Mouse (Mus musculus): ENCODE data around the gene D430042O09Rik. TPM values are rescaled to one million over a fixed set of nuclear protein-coding genes. Genes with fewer than 3 reads are reported as not detected.

Gene D430042O09Rik
- polyA plus RNA-seq, 1 experiment from 2014 or later, result 10.6 TPM

GRCm38 (mm10) chr7:125873971-125874495, 166.3 kb downstream of the D430042O09Rik start:
- H3K4me3 ChIP-seq (replicated peaks), result no peak overlapping the region
- no peaks in the 10 kb centered on the region for H3K27me3 ChIP-seq
- ATAC-seq (ENCODE audit: insufficient number of reproducible peaks, insufficient read depth, low FRiP score, low TSS enrichment, low read depth), result no peak
- H3K9me3 ChIP-seq, result no peaks in the 10 kb centered on the region
- WGBS, result 88% methylated on average over 6 of the region's 6 CpGs
- H3K4me2 ChIP-seq, result no peak overlapping the region
- H3K36me3 ChIP-seq, result no peaks in the 10 kb centered on the region
- no peak overlapping the region for H3K27ac ChIP-seq
- peaks cover 28% of the 10 kb centered on the region for H3K4me1 ChIP-seq (replicated peaks)
- no peak overlapping the region for H3K9ac ChIP-seq (replicated peaks)

- Histone ChIP-seq H3K27ac (no peak overlapping the region), H3K27me3 (no peaks in the 10 kb centered on the region), H3K9me3 (no peaks in the 10 kb centered on the region), H3K4me2 (no peak overlapping the region), H3K4me1 (replicated peaks) (peaks cover 12% of the 10 kb centered on the region), H3K36me3 (no peaks in the 10 kb centered on the region), H3K9ac (replicated peaks) (no peak overlapping the region), H3K4me3 (replicated peaks) (no peak overlapping the region)
- no peak for ATAC-seq (ENCODE audit: insufficient number of reproducible peaks, insufficient read depth, low FRiP score, low TSS enrichment, low read depth)
- 72% methylated on average over 4 of the region's 4 CpGs for WGBS
These were observed 170.4 kb downstream of the D430042O09Rik start for GRCm38 (mm10) chr7:125878040-125878439.

- H3K27me3 ChIP-seq, result 0 out of 2 replicates have a peak, but pooled peaks cover 5% of the 10 kb centered on the region
- H3K4me2 ChIP-seq, result no peak overlapping the region
- no peaks in the 10 kb centered on the region for H3K36me3 ChIP-seq
- H3K9ac ChIP-seq (replicated peaks), result no peak overlapping the region
- no peak overlapping the region for H3K27ac ChIP-seq
- H3K4me3 ChIP-seq (replicated peaks), result no peak overlapping the region
- 56% methylated on average over 2 of the region's 2 CpGs for WGBS
- peaks cover 34% of the 10 kb centered on the region for H3K4me1 ChIP-seq (replicated peaks)
- no peak for ATAC-seq (ENCODE audit: insufficient number of reproducible peaks, insufficient read depth, low FRiP score, low TSS enrichment, low read depth)
- no peaks in the 10 kb centered on the region for H3K9me3 ChIP-seq
These were observed 175.5 kb downstream of the D430042O09Rik start for GRCm38 (mm10) chr7:125883232-125883631.

- 0 out of 2 replicates have a peak, but pooled peaks have one; percentile 20 for ATAC-seq (ENCODE audit: insufficient number of reproducible peaks, insufficient read depth, low FRiP score, low TSS enrichment, low read depth)
- Histone ChIP-seq H3K4me2 (no peak overlapping the region), H3K4me3 (replicated peaks) (no peak overlapping the region), H3K27me3 (peaks cover 5% of the 10 kb centered on the region; the same call in 1 of the 2 replicates), H3K9ac (replicated peaks) (no peak overlapping the region), H3K27ac (no peak overlapping the region), H3K4me1 (replicated peaks) (peaks cover 36% of the 10 kb centered on the region), H3K9me3 (no peaks in the 10 kb centered on the region), H3K36me3 (no peaks in the 10 kb centered on the region)
- 35% methylated on average over 4 of the region's 4 CpGs for WGBS
These were observed 178.5 kb downstream of the D430042O09Rik start for GRCm38 (mm10) chr7:125886116-125886680.

GRCm38 (mm10) chr7:125887124-125887523, 179.4 kb downstream of the D430042O09Rik start:
- peaks cover 5% of the 10 kb centered on the region; the same call in 1 of the 2 replicates for H3K27me3 ChIP-seq
- 25% methylated on average over 4 of the region's 4 CpGs for WGBS
- no peaks in the 10 kb centered on the region for H3K9me3 ChIP-seq
- H3K27ac ChIP-seq, result no peak overlapping the region
- no peak overlapping the region for H3K4me2 ChIP-seq
- H3K9ac ChIP-seq (replicated peaks), result no peak overlapping the region
- peaks cover 36% of the 10 kb centered on the region for H3K4me1 ChIP-seq (replicated peaks)
- H3K36me3 ChIP-seq, result no peaks in the 10 kb centered on the region
- no peak overlapping the region for H3K4me3 ChIP-seq (replicated peaks)
- ATAC-seq (ENCODE audit: insufficient number of reproducible peaks, insufficient read depth, low FRiP score, low TSS enrichment, low read depth), result no peak

- 81% methylated on average over 5 of the region's 5 CpGs for WGBS
- Histone ChIP-seq H3K4me2 (no peak overlapping the region), H3K9ac (replicated peaks) (no peak overlapping the region), H3K27me3 (peaks cover 5% of the 10 kb centered on the region; the same call in 1 of the 2 replicates), H3K27ac (no peak overlapping the region), H3K36me3 (no peaks in the 10 kb centered on the region), H3K4me1 (replicated peaks) (peaks cover 39% of the 10 kb centered on the region), H3K9me3 (no peaks in the 10 kb centered on the region), H3K4me3 (replicated peaks) (no peak overlapping the region)
- ATAC-seq (ENCODE audit: insufficient number of reproducible peaks, insufficient read depth, low FRiP score, low TSS enrichment, low read depth), result no peak
These were observed 180.1 kb downstream of the D430042O09Rik start for GRCm38 (mm10) chr7:125887761-125888160.

GRCm38 (mm10) chr7:125888373-125888772, 180.7 kb downstream of the D430042O09Rik start:
- H3K9ac ChIP-seq (replicated peaks), result no peak overlapping the region
- H3K27me3 ChIP-seq, result peaks cover 5% of the 10 kb centered on the region; the same call in 1 of the 2 replicates
- ATAC-seq (ENCODE audit: insufficient number of reproducible peaks, insufficient read depth, low FRiP score, low TSS enrichment, low read depth), result no peak
- no peaks in the 10 kb centered on the region for H3K9me3 ChIP-seq
- H3K4me3 ChIP-seq (replicated peaks), result no peak overlapping the region
- H3K4me1 ChIP-seq (replicated peaks), result peaks cover 40% of the 10 kb centered on the region
- H3K27ac ChIP-seq, result no peak overlapping the region
- 52% methylated on average over 12 of the region's 12 CpGs for whole genome bisulfite sequencing
- no peaks in the 10 kb centered on the region for H3K36me3 ChIP-seq
- no peak overlapping the region for H3K4me2 ChIP-seq

- no peaks in the 10 kb centered on the region for H3K9me3 ChIP-seq
- peaks cover 3% of the 10 kb centered on the region; the same call in 1 of the 2 replicates for H3K4me1 ChIP-seq (replicated peaks)
- no peaks in the 10 kb centered on the region; the same call in 1 of the 2 replicates for H3K27me3 ChIP-seq
- no peak for ATAC-seq (ENCODE audit: insufficient number of reproducible peaks, insufficient read depth, low FRiP score, low TSS enrichment, low read depth)
- H3K4me2 ChIP-seq, result no peak overlapping the region
- no peak overlapping the region for H3K4me3 ChIP-seq (replicated peaks)
- H3K27ac ChIP-seq, result no peak overlapping the region
- H3K36me3 ChIP-seq, result no peaks in the 10 kb centered on the region
- 93% methylated on average over 5 of the region's 5 CpGs for WGBS
- H3K9ac ChIP-seq (replicated peaks), result no peak overlapping the region
These were observed 185.9 kb downstream of the D430042O09Rik start for GRCm38 (mm10) chr7:125893621-125894020.

- Histone ChIP-seq H3K27me3 (no peaks in the 10 kb centered on the region), H3K4me2 (no peak overlapping the region), H3K36me3 (no peaks in the 10 kb centered on the region), H3K4me3 (replicated peaks) (no peak overlapping the region), H3K9me3 (no peaks in the 10 kb centered on the region), H3K4me1 (replicated peaks) (peaks cover 12% of the 10 kb centered on the region; the same call in 1 of the 2 replicates), H3K9ac (replicated peaks) (no peak overlapping the region), H3K27ac (no peak overlapping the region)
- no peak for ATAC-seq (ENCODE audit: insufficient number of reproducible peaks, insufficient read depth, low FRiP score, low TSS enrichment, low read depth)
- 85% methylated on average over 4 of the region's 4 CpGs for WGBS
These were observed 189.4 kb downstream of the D430042O09Rik start for GRCm38 (mm10) chr7:125897059-125897458.

GRCm38 (mm10) chr7:125899036-125899435, 191.3 kb downstream of the D430042O09Rik start:
- no peak overlapping the region for H3K27ac ChIP-seq
- no peak overlapping the region for H3K4me3 ChIP-seq (replicated peaks)
- H3K27me3 ChIP-seq, result no peaks in the 10 kb centered on the region
- no peaks in the 10 kb centered on the region for H3K9me3 ChIP-seq
- ATAC-seq (ENCODE audit: insufficient number of reproducible peaks, insufficient read depth, low FRiP score, low TSS enrichment, low read depth), result no peak
- no peak overlapping the region for H3K4me2 ChIP-seq
- no peaks in the 10 kb centered on the region for H3K36me3 ChIP-seq
- peaks cover 8% of the 10 kb centered on the region; the same call in 1 of the 2 replicates for H3K4me1 ChIP-seq (replicated peaks)
- no peak overlapping the region for H3K9ac ChIP-seq (replicated peaks)
- WGBS, result 33% methylated on average over 7 of the region's 7 CpGs

GRCm38 (mm10) chr7:125899916-125900315, 192.2 kb downstream of the D430042O09Rik start:
- peaks cover 8% of the 10 kb centered on the region; the same call in 1 of the 2 replicates for H3K4me1 ChIP-seq (replicated peaks)
- H3K4me2 ChIP-seq, result no peak overlapping the region
- no peak for ATAC-seq (ENCODE audit: insufficient number of reproducible peaks, insufficient read depth, low FRiP score, low TSS enrichment, low read depth)
- H3K36me3 ChIP-seq, result no peaks in the 10 kb centered on the region
- no peaks in the 10 kb centered on the region for H3K27me3 ChIP-seq
- H3K9ac ChIP-seq (replicated peaks), result no peak overlapping the region
- 65% methylated on average over 2 of the region's 2 CpGs for WGBS
- H3K9me3 ChIP-seq, result no peaks in the 10 kb centered on the region
- no peak overlapping the region for H3K4me3 ChIP-seq (replicated peaks)
- H3K27ac ChIP-seq, result no peak overlapping the region

Data from limb, embryonic 12.5 days (tissue).